Mouse (Mus musculus) ES-Bruce4 (cell line): ENCODE data around the gene 2810006K23Rik.

ENCODE experiments used
- CTCF ChIP-seq: IDR thresholded peaks from one replicate; pipeline ENCODE4 v1.8.1; 2011; ENCODE audit warnings: low read depth, low read length
- EP300 ChIP-seq: IDR thresholded peaks from 2 replicates; pipeline ENCODE4 v1.6.1; 2011; ENCODE audit warnings: low read depth, low read length; ENCODE audit not compliant: insufficient read depth
- POLR2A ChIP-seq: IDR thresholded peaks from one replicate; pipeline ENCODE4 v1.8.1; 2011; ENCODE audit warnings: low read length; ENCODE audit not compliant: insufficient read depth

DNA sequence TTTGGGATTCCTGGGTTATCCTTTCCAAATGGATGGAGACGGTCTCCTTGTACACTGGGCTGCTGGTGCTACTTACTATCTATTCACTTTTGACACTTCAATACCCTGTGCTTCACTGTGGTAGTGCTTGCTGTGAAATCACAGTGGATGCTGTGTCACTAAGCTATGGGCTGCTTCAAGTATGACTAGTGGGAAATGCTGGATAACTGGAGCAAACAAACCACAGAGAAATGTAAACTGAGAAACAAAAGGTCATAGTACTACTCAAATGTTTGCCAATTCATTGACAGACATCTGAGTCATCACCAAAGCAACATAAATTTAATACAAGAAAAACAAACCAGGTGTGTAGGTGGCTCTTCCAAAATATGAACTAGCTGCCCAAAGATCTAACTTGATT, 48.5 kb downstream of the 2810006K23Rik start:
- TF ChIP-seq CTCF (no peak), EP300 (no peak), POLR2A (no peak)
